Mouse (Mus musculus): Measurements from ENCODE around the gene Uncx. TPM values are rescaled to one million over a fixed set of nuclear protein-coding genes. Genes with fewer than 3 reads are reported as not detected.
"Not testable (repeated sequence)": the region's sequence is repeated elsewhere in the genome, so short reads cannot be mapped to it uniquely, and the experiment has no call there.

Uncx gene
- polyA plus RNA-seq, 1 experiment from 2014 or later: not detected

DNA sequence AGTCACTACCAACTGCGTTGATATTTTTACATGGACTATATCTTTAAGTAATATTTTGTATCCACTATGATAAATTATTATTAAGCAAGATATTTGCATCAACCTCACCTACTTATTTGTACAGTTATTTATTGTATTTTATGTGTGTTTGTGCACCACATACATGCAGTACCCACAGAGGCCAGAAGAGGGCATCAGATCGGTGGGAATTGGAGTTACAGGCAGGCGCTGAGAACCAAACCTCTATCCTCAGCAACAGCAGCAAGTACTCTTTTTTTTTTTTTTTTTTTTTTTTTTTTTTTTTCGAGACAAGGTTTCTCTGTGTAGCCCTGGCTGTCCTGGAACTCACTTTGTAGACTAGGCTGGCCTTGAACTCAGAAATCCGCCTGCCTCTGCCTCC is 44.2 kb downstream of the Uncx start:
- not testable (repeated sequence) for H3K4me1 ChIP-seq (ENCODE audit: control insufficient read depth, insufficient read depth, low read length); H3K9me3 ChIP-seq (replicated peaks; ENCODE audit: control insufficient read depth, low read length); ATAC-seq (replicated peaks; ENCODE audit: extremely low read depth, insufficient read depth, low FRiP score); H3K4me2 ChIP-seq (ENCODE audit: low read depth, low read length); H3K9ac ChIP-seq (ENCODE audit: low read length); H3K27ac ChIP-seq (ENCODE audit: low read length); H3K4me3 ChIP-seq (ENCODE audit: low read length); H3K36me3 ChIP-seq (ENCODE audit: control insufficient read depth, insufficient read depth)
- peaks cover 51% of the 10 kb centered on the region for H3K27me3 ChIP-seq (ENCODE audit: control insufficient read depth, insufficient read depth, low read length)
- WGBS: 82% methylated on average over 4 of the region's 5 CpGs

DNA sequence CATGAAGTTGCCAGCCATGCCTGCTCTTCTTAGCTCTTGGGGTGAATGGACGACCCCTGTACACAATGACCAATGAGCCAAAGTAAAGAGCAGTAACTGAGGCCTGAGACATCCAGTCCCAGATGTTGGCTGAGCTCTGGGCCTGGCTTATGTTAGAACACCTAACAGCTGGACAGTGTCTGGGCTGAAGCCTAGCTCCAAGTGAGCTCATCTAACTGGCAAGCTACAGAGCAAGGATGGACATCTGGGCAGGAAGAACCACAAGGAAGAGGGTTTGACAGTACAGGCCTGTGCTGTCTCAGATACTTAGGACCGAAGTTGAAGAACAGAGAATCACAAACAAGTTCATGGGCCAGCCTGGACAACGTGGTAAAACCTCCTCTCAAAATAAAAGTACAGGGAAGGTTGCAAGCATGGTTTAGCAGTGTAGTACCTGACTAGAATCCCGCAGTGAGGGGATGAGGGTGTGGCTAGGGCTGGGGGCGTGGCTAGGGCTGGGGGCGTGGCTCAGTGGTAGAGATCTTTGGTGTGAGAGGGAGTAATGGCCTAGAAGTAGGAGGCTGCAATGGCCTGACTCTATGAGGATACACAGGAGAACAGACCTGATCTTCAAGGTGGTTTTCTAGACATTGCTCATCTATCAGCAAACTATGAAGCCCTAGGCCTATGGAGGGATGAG is 47.5 kb downstream of the Uncx start:
- peaks cover 43% of the 10 kb centered on the region for H3K27me3 ChIP-seq (ENCODE audit: control insufficient read depth, insufficient read depth, low read length)
- H3K27ac ChIP-seq (ENCODE audit: low read length); H3K4me2 ChIP-seq (ENCODE audit: low read depth, low read length); H3K9me3 ChIP-seq (replicated peaks; ENCODE audit: control insufficient read depth, low read length); H3K4me1 ChIP-seq (ENCODE audit: control insufficient read depth, insufficient read depth, low read length); H3K9ac ChIP-seq (ENCODE audit: low read length); H3K4me3 ChIP-seq (ENCODE audit: low read length); H3K36me3 ChIP-seq (ENCODE audit: control insufficient read depth, insufficient read depth); ATAC-seq (replicated peaks; ENCODE audit: extremely low read depth, insufficient read depth, low FRiP score): not testable (repeated sequence)
- 35% methylated on average over 6 of the region's 6 CpGs for WGBS

DNA sequence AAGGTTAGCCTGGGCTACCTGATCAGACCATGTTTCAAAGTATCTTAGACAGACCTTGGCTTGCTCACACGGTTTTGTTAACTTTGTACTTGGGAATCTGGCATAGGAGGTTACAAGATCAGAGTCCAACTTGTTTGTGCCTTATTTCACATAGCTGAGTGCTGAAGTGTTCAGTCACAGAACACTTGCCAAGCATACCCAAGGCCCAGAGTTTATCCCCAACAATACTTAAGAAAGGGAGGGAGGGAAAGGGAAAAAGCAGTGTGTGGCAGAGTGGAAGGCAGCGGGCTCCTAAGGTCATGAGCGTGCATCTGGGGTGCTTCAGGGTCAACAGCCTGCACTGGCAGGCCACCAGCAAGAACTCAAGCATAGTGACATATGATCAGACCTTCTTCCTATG is 48.7 kb downstream of the Uncx start:
- peaks cover 35% of the 10 kb centered on the region for H3K27me3 ChIP-seq (ENCODE audit: control insufficient read depth, insufficient read depth, low read length)
- H3K4me3 ChIP-seq (ENCODE audit: low read length): no peak overlapping the region
- no peak for ATAC-seq (replicated peaks; ENCODE audit: extremely low read depth, insufficient read depth, low FRiP score)
- no peak overlapping the region for H3K4me2 ChIP-seq (ENCODE audit: low read depth, low read length)
- no peaks in the 10 kb centered on the region for H3K4me1 ChIP-seq (ENCODE audit: control insufficient read depth, insufficient read depth, low read length)
- no peaks in the 10 kb centered on the region for H3K36me3 ChIP-seq (ENCODE audit: control insufficient read depth, insufficient read depth)
- peaks cover 5% of the 10 kb centered on the region for H3K9me3 ChIP-seq (replicated peaks; ENCODE audit: control insufficient read depth, low read length)
- 77% methylated on average over 3 of the region's 3 CpGs for WGBS
- H3K27ac ChIP-seq (ENCODE audit: low read length): no peak overlapping the region
- H3K9ac ChIP-seq (ENCODE audit: low read length): no peak overlapping the region

DNA sequence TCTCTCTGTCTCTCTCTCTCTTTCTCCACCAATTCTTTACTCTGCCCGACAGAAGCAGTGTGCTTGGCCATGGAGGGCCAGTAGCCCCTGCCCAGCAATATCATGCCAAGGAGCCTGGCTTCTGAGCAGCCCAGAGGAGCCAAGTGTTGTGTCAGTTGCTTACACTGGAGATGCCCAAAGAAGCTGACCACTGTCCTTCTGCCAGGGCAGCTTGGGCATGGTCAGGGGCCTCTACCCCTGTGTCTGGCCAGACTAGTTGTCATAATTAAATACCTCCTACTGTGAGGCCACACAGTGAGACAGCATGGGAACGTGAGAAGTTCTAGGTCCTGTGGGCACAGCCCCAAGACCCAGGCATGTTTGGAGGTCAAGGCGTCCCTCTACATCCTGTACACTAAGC is 49.6 kb downstream of the Uncx start:
- Histone ChIP-seq H3K27ac (ENCODE audit: low read length) (no peak overlapping the region), H3K4me2 (ENCODE audit: low read depth, low read length) (no peak overlapping the region), H3K27me3 (ENCODE audit: control insufficient read depth, insufficient read depth, low read length) (peaks cover 40% of the 10 kb centered on the region), H3K4me3 (ENCODE audit: low read length) (no peak overlapping the region), H3K36me3 (ENCODE audit: control insufficient read depth, insufficient read depth) (no peaks in the 10 kb centered on the region), H3K9me3 (replicated peaks; ENCODE audit: control insufficient read depth, low read length) (no peaks in the 10 kb centered on the region), H3K4me1 (ENCODE audit: control insufficient read depth, insufficient read depth, low read length) (no peaks in the 10 kb centered on the region), H3K9ac (ENCODE audit: low read length) (no peak overlapping the region)
- ATAC-seq (replicated peaks; ENCODE audit: extremely low read depth, insufficient read depth, low FRiP score): no peak
- 63% methylated on average over 3 of the region's 3 CpGs for whole genome bisulfite sequencing

DNA sequence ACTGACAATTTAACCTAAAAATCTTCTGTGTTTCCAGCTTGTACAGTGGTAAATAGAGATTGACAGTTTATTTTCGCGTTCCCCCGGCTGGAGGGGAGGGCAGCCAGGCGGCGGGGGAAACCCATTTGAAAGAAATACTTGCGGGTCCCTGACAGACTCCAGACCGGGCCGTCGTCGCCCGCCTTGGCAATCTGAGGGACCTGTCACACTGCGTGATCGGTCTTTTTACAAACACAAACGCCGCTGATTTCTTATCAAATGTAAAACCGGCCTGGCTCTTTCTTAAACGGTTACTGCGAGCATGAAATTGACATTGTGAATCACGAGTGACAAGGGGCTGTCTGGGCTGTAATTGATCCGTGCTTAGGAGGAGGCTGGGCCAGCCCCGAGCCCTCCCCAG is 50.5 kb downstream of the Uncx start:
- no peak overlapping the region for H3K4me2 ChIP-seq (ENCODE audit: low read depth, low read length)
- H3K9me3 ChIP-seq (replicated peaks; ENCODE audit: control insufficient read depth, low read length): no peaks in the 10 kb centered on the region
- H3K4me3 ChIP-seq (ENCODE audit: low read length): no peak overlapping the region
- no peak overlapping the region for H3K9ac ChIP-seq (ENCODE audit: low read length)
- H3K27me3 ChIP-seq (ENCODE audit: control insufficient read depth, insufficient read depth, low read length): peaks cover 46% of the 10 kb centered on the region
- no peak for ATAC-seq (replicated peaks; ENCODE audit: extremely low read depth, insufficient read depth, low FRiP score)
- 7% methylated on average over 21 of the region's 21 CpGs for WGBS
- H3K4me1 ChIP-seq (ENCODE audit: control insufficient read depth, insufficient read depth, low read length): no peaks in the 10 kb centered on the region
- no peak overlapping the region for H3K27ac ChIP-seq (ENCODE audit: low read length)
- no peaks in the 10 kb centered on the region for H3K36me3 ChIP-seq (ENCODE audit: control insufficient read depth, insufficient read depth)

DNA sequence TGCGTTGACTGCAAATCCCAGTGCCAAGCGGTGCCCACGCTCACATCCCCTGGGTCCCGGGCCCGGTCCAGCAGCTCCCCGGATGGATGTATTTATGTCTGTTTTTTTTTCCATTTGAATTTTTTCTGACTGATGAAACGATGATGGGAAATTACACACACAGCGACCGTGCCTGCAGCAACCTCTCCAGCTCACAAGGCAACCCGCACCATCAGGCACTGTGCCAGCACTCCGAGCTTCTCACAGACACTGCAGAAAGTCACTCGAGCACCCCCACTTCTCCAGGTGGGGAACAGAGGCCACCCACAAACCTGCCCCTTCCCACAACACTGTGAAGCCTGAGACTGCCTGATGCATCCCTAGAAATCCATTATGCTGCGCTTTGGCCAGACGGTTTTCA is 51.7 kb downstream of the Uncx start:
- H3K4me3 ChIP-seq (ENCODE audit: low read length): no peak overlapping the region
- H3K36me3 ChIP-seq (ENCODE audit: control insufficient read depth, insufficient read depth): no peaks in the 10 kb centered on the region
- ATAC-seq (replicated peaks; ENCODE audit: extremely low read depth, insufficient read depth, low FRiP score): no peak
- H3K9ac ChIP-seq (ENCODE audit: low read length): no peak overlapping the region
- H3K27ac ChIP-seq (ENCODE audit: low read length): no peak overlapping the region
- H3K27me3 ChIP-seq (ENCODE audit: control insufficient read depth, insufficient read depth, low read length): peaks cover 58% of the 10 kb centered on the region
- H3K4me2 ChIP-seq (ENCODE audit: low read depth, low read length): no peak overlapping the region
- peaks cover 2% of the 10 kb centered on the region; the same call in 1 of the 2 replicates for H3K4me1 ChIP-seq (ENCODE audit: control insufficient read depth, insufficient read depth, low read length)
- WGBS: 73% methylated on average over 14 of the region's 14 CpGs
- H3K9me3 ChIP-seq (replicated peaks; ENCODE audit: control insufficient read depth, low read length): no peaks in the 10 kb centered on the region

Other genes starting within 250 kb of the Uncx start
- 0.59 and 1.6 TPM in 2 replicates for gene Adap1, start 217.9 kb upstream of the Uncx start, polyA plus RNA-seq (2015; fragmentation: Nextera tagmentation; extraction: Ambion mirVana)
- 75.7 and 75.8 TPM in 2 replicates for gene Cox19, start 192.1 kb upstream of the Uncx start, polyA plus RNA-seq (2015; fragmentation: Nextera tagmentation; extraction: Ambion mirVana)
- not detected in 2 replicates for gene Cyp2w1, start 190.9 kb upstream of the Uncx start, polyA plus RNA-seq (2015; fragmentation: Nextera tagmentation; extraction: Ambion mirVana)
- 17.1 and 17.2 TPM in 2 replicates for gene Gpr146, start 165.8 kb upstream of the Uncx start, polyA plus RNA-seq (2015; fragmentation: Nextera tagmentation; extraction: Ambion mirVana)
- 0.43 and 0.66 TPM in 2 replicates for gene C130050O18Rik, start 138.2 kb upstream of the Uncx start, polyA plus RNA-seq (2015; fragmentation: Nextera tagmentation; extraction: Ambion mirVana)
- 3.0 and 4.0 TPM in 2 replicates for gene Gper1, start 120.3 kb upstream of the Uncx start, polyA plus RNA-seq (2015; fragmentation: Nextera tagmentation; extraction: Ambion mirVana)
- 17.2 and 20.1 TPM in 2 replicates for gene 3110082I17Rik, start 83.0 kb upstream of the Uncx start, polyA plus RNA-seq (2015; fragmentation: Nextera tagmentation; extraction: Ambion mirVana)
- 8.1 and 10.0 TPM in 2 replicates for gene Zfand2a, start 58.9 kb upstream of the Uncx start, polyA plus RNA-seq (2015; fragmentation: Nextera tagmentation; extraction: Ambion mirVana)
- gene Micall2, start 192.8 kb downstream of the Uncx start, polyA plus RNA-seq (2015; fragmentation: Nextera tagmentation; extraction: Ambion mirVana): 1.6 and 2.3 TPM in 2 replicates
- gene Ints1, start 232.2 kb downstream of the Uncx start, polyA plus RNA-seq (2015; fragmentation: Nextera tagmentation; extraction: Ambion mirVana): 16.9 and 20.2 TPM in 2 replicates
- gene Mafk, start 248.0 kb downstream of the Uncx start, polyA plus RNA-seq (2015; fragmentation: Nextera tagmentation; extraction: Ambion mirVana): 22.1 and 24.9 TPM in 2 replicates